Mouse (Mus musculus) embryonic facial prominence, embryonic 15.5 days (tissue): ENCODE data around the gene Dio3. TPM values are rescaled to one million over a fixed set of nuclear protein-coding genes. Genes with fewer than 3 reads are reported as not detected.

Source experiments
- ATAC-seq: fragments of 200-750 bp; cut with Nextera tagmentation; 2 replicates; pipeline ENCODE4 v1.8.0; 2017; ENCODE audit warnings: low read depth, moderate TSS enrichment; ENCODE audit not compliant: insufficient number of reproducible peaks, low FRiP score, low TSS enrichment
- H3K27ac ChIP-seq: fragments of 300-500 bp; sonication (generic); replicated peaks from 2 replicates; pipeline ENCODE4 v1.5.1; 2015; ENCODE audit warnings: mild to moderate bottlenecking, inconsistent platforms
- H3K27me3 ChIP-seq: fragments of 300-500 bp; sonication (generic); 2 replicates; pipeline ENCODE4 v1.6.1; 2015; ENCODE audit warnings: inconsistent platforms
- H3K36me3 ChIP-seq: fragments of 300-500 bp; sonication (generic); 2 replicates; pipeline ENCODE4 v1.6.1; 2015; ENCODE audit warnings: mild to moderate bottlenecking, inconsistent platforms
- H3K4me1 ChIP-seq: fragments of 300-500 bp; sonication (generic); 2 replicates; pipeline ENCODE4 v1.6.1; 2015; ENCODE audit warnings: inconsistent platforms
- H3K4me2 ChIP-seq: fragments of 300-500 bp; sonication (generic); replicated peaks from 2 replicates; pipeline ENCODE4 v1.6.1; 2015; ENCODE audit warnings: mild to moderate bottlenecking, inconsistent platforms
- H3K4me3 ChIP-seq: fragments of 300-500 bp; sonication (generic); replicated peaks from 2 replicates; pipeline ENCODE4 v1.5.1; 2015; ENCODE audit warnings: mild to moderate bottlenecking, inconsistent platforms
- H3K9ac ChIP-seq: fragments of 300-500 bp; sonication (generic); 2 replicates; pipeline ENCODE4 v1.6.1; 2015; ENCODE audit warnings: inconsistent platforms
- H3K9me3 ChIP-seq: fragments of 300-500 bp; sonication (generic); replicated peaks from 2 replicates; pipeline ENCODE4 v1.6.1; 2016; ENCODE audit warnings: inconsistent platforms
- WGBS: fragments of 180-500 bp; shearing (Covaris S2); methylation state at CpG from one replicate; pipeline ENCODE4 v1.1.7; 2015; 5-methylcytosine and 5-hydroxymethylcytosine counted together
- polyA plus RNA-seq: library from polyadenylated mRNA; unstranded; fragments of >200 nt; fragmentation: Nextera tagmentation; extraction: Ambion mirVana; gene quantifications from 2 replicates; pipeline ENCODE4 v1.2.1, GENCODE M21; 2015

Gene Dio3
- polyA plus RNA-seq = 10.5 and 11.7 TPM in 2 replicates

DNA sequence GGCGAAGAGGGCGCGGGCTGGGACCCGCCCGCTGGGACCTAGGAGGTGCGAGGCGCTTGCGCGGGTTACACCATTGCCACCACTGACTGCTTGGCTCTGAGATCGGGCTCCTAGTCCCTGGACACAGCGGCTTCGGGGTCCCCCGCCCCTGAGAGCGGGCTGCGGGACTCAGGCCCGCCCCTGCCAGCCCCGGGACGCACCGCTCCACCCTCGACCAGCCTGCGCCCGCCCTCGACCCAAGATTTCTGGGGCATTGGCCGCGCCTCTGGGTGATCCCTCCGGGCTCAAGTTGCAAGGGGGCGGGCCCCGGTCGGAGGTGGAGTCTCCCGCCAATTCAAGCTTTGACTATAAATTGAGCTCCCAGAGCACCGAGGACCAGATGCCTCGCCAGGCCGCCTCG, at the start of gene Dio3:
TSS of gene Dio3 (plus strand) at position 216 of the 400 bp plus-strand sequence.
- no peaks in the 10 kb centered on the region for H3K36me3 ChIP-seq
- H3K4me3 ChIP-seq = peak within 1 kb of the TSS; percentile 51
- H3K4me2 ChIP-seq = peak within 1 kb of the TSS; percentile 86
- H3K9me3 ChIP-seq = no peaks in the 10 kb centered on the region
- WGBS = under 1% methylated on average over 34 of the region's 34 CpGs
- H3K9ac ChIP-seq = peak within 1 kb of the TSS; percentile 15; the same call in 1 of the 2 replicates
- peaks cover 98% of the 10 kb centered on the region for H3K27me3 ChIP-seq
- no peak within 1 kb of the TSS for H3K27ac ChIP-seq
- H3K4me1 ChIP-seq = peaks cover 34% of the 10 kb centered on the region
- ATAC-seq = peak; percentile 52; the same call in 1 of the 2 replicates

GRCm38 (mm10) chr12:110230296-110230695, 48.6 kb upstream of the Dio3 start:
- no peak for ATAC-seq
- H3K4me1 ChIP-seq = peaks cover 17% of the 10 kb centered on the region
- no peak overlapping the region for H3K9ac ChIP-seq
- no peak overlapping the region for H3K4me2 ChIP-seq
- WGBS = 59% methylated on average over 7 of the region's 7 CpGs
- 0 out of 2 replicates have a peak, but pooled peaks cover 2% of the 10 kb centered on the region for H3K27me3 ChIP-seq
- no peak overlapping the region for H3K4me3 ChIP-seq
- H3K9me3 ChIP-seq = no peaks in the 10 kb centered on the region
- no peaks in the 10 kb centered on the region for H3K36me3 ChIP-seq
- no peak overlapping the region for H3K27ac ChIP-seq

- H3K36me3 ChIP-seq = no peaks in the 10 kb centered on the region
- no peak overlapping the region for H3K4me2 ChIP-seq
These were observed 48.1 kb upstream of the Dio3 start for GRCm38 (mm10) chr12:110230767-110231166.

GRCm38 (mm10) chr12:110231709-110232600, 46.9 kb upstream of the Dio3 start:
- no peak overlapping the region for H3K4me2 ChIP-seq
- WGBS = 53% methylated on average over 13 of the region's 13 CpGs
- peaks cover 17% of the 10 kb centered on the region for H3K4me1 ChIP-seq
- no peaks in the 10 kb centered on the region for H3K9me3 ChIP-seq
- ATAC-seq = no peak
- H3K9ac ChIP-seq = no peak overlapping the region
- H3K27me3 ChIP-seq = 0 out of 2 replicates have a peak, but pooled peaks cover 2% of the 10 kb centered on the region
- no peak overlapping the region for H3K4me3 ChIP-seq
- H3K36me3 ChIP-seq = no peaks in the 10 kb centered on the region
- no peak overlapping the region for H3K27ac ChIP-seq

More at GRCm38 (mm10) chr12:110230767-110231166, 48.1 kb upstream of the Dio3 start:
- no peak overlapping the region for H3K27ac ChIP-seq
- H3K9ac ChIP-seq = no peak overlapping the region
- no peaks in the 10 kb centered on the region for H3K9me3 ChIP-seq
- no peak overlapping the region for H3K4me3 ChIP-seq
- 0 out of 2 replicates have a peak, but pooled peaks cover 2% of the 10 kb centered on the region for H3K27me3 ChIP-seq
- peaks cover 17% of the 10 kb centered on the region for H3K4me1 ChIP-seq
- 48% methylated on average over 8 of the region's 8 CpGs for WGBS
- no peak for ATAC-seq

- no peak overlapping the region for H3K9ac ChIP-seq
- 95% methylated on average over 4 of the region's 4 CpGs for WGBS
- H3K9me3 ChIP-seq = no peaks in the 10 kb centered on the region
- no peak overlapping the region for H3K4me2 ChIP-seq
- H3K36me3 ChIP-seq = no peaks in the 10 kb centered on the region
- 0 out of 2 replicates have a peak, but pooled peaks cover 2% of the 10 kb centered on the region for H3K27me3 ChIP-seq
- H3K27ac ChIP-seq = no peak overlapping the region
- no peak overlapping the region for H3K4me3 ChIP-seq
- no peak for ATAC-seq
- peaks cover 13% of the 10 kb centered on the region for H3K4me1 ChIP-seq
These were observed 43.0 kb upstream of the Dio3 start for GRCm38 (mm10) chr12:110235908-110236307.

- Histone ChIP-seq H3K27me3 (0 out of 2 replicates have a peak, but pooled peaks cover 2% of the 10 kb centered on the region), H3K27ac (no peak overlapping the region), H3K4me3 (no peak overlapping the region), H3K9me3 (no peaks in the 10 kb centered on the region), H3K36me3 (no peaks in the 10 kb centered on the region), H3K9ac (no peak overlapping the region), H3K4me1 (peaks cover 11% of the 10 kb centered on the region; the same call in 1 of the 2 replicates), H3K4me2 (no peak overlapping the region)
- no peak for ATAC-seq
- 70% methylated on average over 7 of the region's 7 CpGs for WGBS
These were observed 41.8 kb upstream of the Dio3 start for GRCm38 (mm10) chr12:110237046-110237445.

DNA sequence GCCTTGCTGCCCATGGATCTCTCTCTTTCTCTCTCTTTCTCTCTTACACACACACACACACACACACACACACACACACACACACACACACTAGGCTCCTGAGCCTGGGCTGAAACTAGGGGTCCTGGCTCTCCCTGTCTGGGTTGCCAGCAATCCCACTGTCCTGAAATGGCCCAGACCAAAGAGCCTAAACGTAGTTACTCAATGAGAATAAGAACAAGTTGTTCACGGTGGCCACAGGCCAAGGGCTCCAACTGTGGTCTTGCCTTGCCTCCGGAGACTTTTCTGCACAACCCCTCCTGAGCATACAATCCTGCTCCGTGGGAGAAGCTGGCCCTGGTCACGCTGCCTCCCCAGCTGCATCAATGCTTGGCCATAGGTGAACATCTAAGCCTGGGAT, 39.5 kb upstream of the Dio3 start:
- Histone ChIP-seq H3K27ac (no peak overlapping the region), H3K9me3 (no peaks in the 10 kb centered on the region), H3K4me2 (no peak overlapping the region), H3K36me3 (no peaks in the 10 kb centered on the region), H3K4me3 (no peak overlapping the region), H3K27me3 (no peaks in the 10 kb centered on the region), H3K4me1 (no peaks in the 10 kb centered on the region), H3K9ac (no peak overlapping the region)
- no peak for ATAC-seq
- WGBS = 88% methylated on average over 5 of the region's 5 CpGs

- Histone ChIP-seq H3K27me3 (no peaks in the 10 kb centered on the region), H3K27ac (no peak overlapping the region), H3K4me3 (no peak overlapping the region), H3K9me3 (no peaks in the 10 kb centered on the region), H3K36me3 (no peaks in the 10 kb centered on the region), H3K9ac (no peak overlapping the region), H3K4me2 (no peak overlapping the region), H3K4me1 (no peaks in the 10 kb centered on the region)
- 82% methylated on average over 6 of the region's 6 CpGs for WGBS
- ATAC-seq = no peak
These were observed 34.3 kb upstream of the Dio3 start for GRCm38 (mm10) chr12:110244581-110244980.

DNA sequence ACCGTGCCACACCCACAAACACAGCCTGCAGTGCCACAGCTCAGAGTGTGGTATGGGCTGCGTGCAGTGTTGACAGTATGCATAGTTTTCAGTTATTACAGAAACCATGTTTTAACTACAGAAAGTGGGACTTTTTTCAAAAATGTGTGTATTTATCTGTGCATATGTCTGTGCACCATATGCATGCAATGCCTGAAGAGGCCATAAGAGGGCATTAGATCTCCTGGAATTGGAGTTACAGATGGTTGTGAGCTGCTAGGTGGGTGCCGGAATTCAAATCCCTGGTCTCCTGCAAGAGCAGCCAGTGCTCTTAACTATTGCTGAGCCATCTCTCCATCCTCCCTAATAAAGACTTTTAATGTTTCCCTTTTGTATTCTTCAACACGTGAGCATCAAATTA, 33.4 kb upstream of the Dio3 start:
- Histone ChIP-seq H3K4me2 (no peak overlapping the region), H3K27ac (no peak overlapping the region), H3K27me3 (no peaks in the 10 kb centered on the region), H3K9ac (no peak overlapping the region), H3K9me3 (no peaks in the 10 kb centered on the region), H3K4me1 (no peaks in the 10 kb centered on the region), H3K4me3 (no peak overlapping the region), H3K36me3 (no peaks in the 10 kb centered on the region)
- ATAC-seq = no peak
- 88% methylated on average over 4 of the region's 4 CpGs for WGBS

- no peaks in the 10 kb centered on the region for H3K9me3 ChIP-seq
- H3K27ac ChIP-seq = no peak overlapping the region
- no peak overlapping the region for H3K4me3 ChIP-seq
- peaks cover 3% of the 10 kb centered on the region; the same call in 1 of the 2 replicates for H3K4me1 ChIP-seq
- H3K4me2 ChIP-seq = no peak overlapping the region
- peak; percentile 30; the same call in 1 of the 2 replicates for ATAC-seq
- H3K36me3 ChIP-seq = no peaks in the 10 kb centered on the region
- H3K27me3 ChIP-seq = no peaks in the 10 kb centered on the region; the same call in none of the 2 replicates
- 19% methylated on average over 10 of the region's 10 CpGs for WGBS
- H3K9ac ChIP-seq = no peak overlapping the region
These were observed 26.7 kb upstream of the Dio3 start for GRCm38 (mm10) chr12:110252163-110252575.

GRCm38 (mm10) chr12:110255731-110256130, 23.1 kb upstream of the Dio3 start:
- no peak overlapping the region for H3K4me3 ChIP-seq
- H3K9me3 ChIP-seq = no peaks in the 10 kb centered on the region
- no peak overlapping the region for H3K9ac ChIP-seq
- ATAC-seq = no peak
- H3K4me2 ChIP-seq = no peak overlapping the region
- H3K4me1 ChIP-seq = peaks cover 3% of the 10 kb centered on the region; the same call in 1 of the 2 replicates
- WGBS = 57% methylated on average over 10 of the region's 10 CpGs
- H3K27ac ChIP-seq = no peak overlapping the region
- no peaks in the 10 kb centered on the region for H3K36me3 ChIP-seq
- H3K27me3 ChIP-seq = no peaks in the 10 kb centered on the region; the same call in none of the 2 replicates
